Mouse (Mus musculus) MEL (cell line): ENCODE results near the gene Cyth3. TPM values are rescaled to one million over a fixed set of nuclear protein-coding genes. Genes with fewer than 3 reads are reported as not detected.

Experiments
- DNase-seq: peaks from one replicate; pipeline ENCODE4 v3.0.0; 2011; ENCODE audit warnings: low read depth, low spot score
- H3K27ac ChIP-seq: 2 replicates; pipeline ENCODE4 v1.5.1; 2012; ENCODE audit warnings: low read depth, mild to moderate bottlenecking, control low read depth, low read length, moderate library complexity; ENCODE audit not compliant: control insufficient read depth
- H3K27me3 ChIP-seq, 2 experiments: fragments of 150-350 bp in 1 of 2; sonication (generic) in 1 of 2; 2 replicates each; pipeline ENCODE4 v1.6.1; 2012; ENCODE audit warnings: low read length in 2 of 2, mild to moderate bottlenecking in 2 of 2, improper control_type of control experiment in 1 of 2, moderate library complexity in 1 of 2; ENCODE audit not compliant: insufficient read depth in 2 of 2, control insufficient read depth in 1 of 2
- H3K36me3 ChIP-seq, 2 experiments: 2 replicates each; pipeline ENCODE4 v1.6.1; 2012 to 2014; ENCODE audit warnings: low read length in 2 of 2, improper control_type of control experiment in 1 of 2, inconsistent platforms in 1 of 2, mild to moderate bottlenecking in 1 of 2; ENCODE audit not compliant: insufficient read depth in 2 of 2, control insufficient read depth in 1 of 2
- H3K4me1 ChIP-seq, 2 experiments: fragments of 150-350 bp in 1 of 2; sonication (generic) in 1 of 2; 2 replicates each; pipeline ENCODE4 v1.6.1; 2012; ENCODE audit warnings: low read length in 2 of 2, improper control_type of control experiment in 1 of 2, mild to moderate bottlenecking in 1 of 2; ENCODE audit not compliant: insufficient read depth in 2 of 2, control insufficient read depth in 1 of 2
- H3K4me3 ChIP-seq, 2 experiments: fragments of 150-350 bp in 1 of 2; sonication (generic) in 1 of 2; 2 replicates each; pipeline ENCODE4 v1.5.1; 2012; ENCODE audit warnings: low read depth in 2 of 2, low read length in 2 of 2, mild to moderate bottlenecking in 2 of 2, moderate library complexity in 2 of 2, control low read depth in 1 of 2, improper control_type of control experiment in 1 of 2; ENCODE audit not compliant: control insufficient read depth in 1 of 2, insufficient read depth in 1 of 2
- H3K79me2 ChIP-seq: 2 replicates; pipeline ENCODE4 v1.6.1; 2012; ENCODE audit warnings: mild to moderate bottlenecking, low read length, moderate library complexity; ENCODE audit not compliant: control insufficient read depth, poor library complexity, insufficient read depth
- H3K9ac ChIP-seq: 2 replicates; pipeline ENCODE4 v1.6.1; 2012; ENCODE audit warnings: low read depth, mild to moderate bottlenecking, control low read depth, low read length, moderate library complexity; ENCODE audit not compliant: control insufficient read depth, poor library complexity, severe bottlenecking
- H3K9me3 ChIP-seq: fragments of 150-350 bp; sonication (generic); replicated peaks from 2 replicates; pipeline ENCODE4 v1.6.1; 2012; ENCODE audit warnings: mild to moderate bottlenecking, low read length, improper control_type of control experiment, moderate library complexity; ENCODE audit not compliant: insufficient read depth
- CHD1 ChIP-seq: IDR thresholded peaks from 2 replicates; pipeline ENCODE4 v1.6.1; 2012; ENCODE audit warnings: low read depth, mild to moderate bottlenecking, inconsistent platforms, low read length, improper control_type of control experiment
- CTCF ChIP-seq, 3 experiments: IDR thresholded peaks in 2 of 3; conservative IDR thresholded peaks in 1 of 3; 2 replicates each; pipeline ENCODE4 v1.5.1; 2011 to 2012; ENCODE audit warnings: low read length in 3 of 3, low read depth in 2 of 3, mild to moderate bottlenecking in 2 of 3, improper control_type of control experiment in 1 of 3, inconsistent platforms in 1 of 3, mixed read lengths in 1 of 3, moderate library complexity in 1 of 3; ENCODE audit not compliant: control insufficient read depth in 1 of 3, insufficient read depth in 1 of 3, poor library complexity in 1 of 3, severe bottlenecking in 1 of 3
- ELF1 ChIP-seq: IDR thresholded peaks from 2 replicates; pipeline ENCODE4 v1.6.1; 2014; ENCODE audit warnings: low read depth, mild to moderate bottlenecking, inconsistent platforms, low read length, improper control_type of control experiment, moderate library complexity
- EP300 ChIP-seq, 2 experiments: IDR thresholded peaks; 2 replicates each; pipeline ENCODE4 v1.6.1; 2011; ENCODE audit warnings: improper control_type of control experiment in 2 of 2, low read length in 2 of 2, low read depth in 1 of 2, mild to moderate bottlenecking in 1 of 2
- ETS1 ChIP-seq: IDR thresholded peaks from 2 replicates; pipeline ENCODE4 v1.6.1; 2012; ENCODE audit warnings: low read depth, mild to moderate bottlenecking, inconsistent platforms, low read length, improper control_type of control experiment, moderate library complexity
- GATA1 ChIP-seq: IDR thresholded peaks from 2 replicates; pipeline ENCODE4 v1.6.1; 2011; ENCODE audit warnings: low read depth, low read length, improper control_type of control experiment
- KAT2A ChIP-seq: conservative IDR thresholded peaks from 2 replicates; pipeline ENCODE4 v1.6.1; 2012; ENCODE audit warnings: low read depth, low read length, improper control_type of control experiment, inconsistent platforms
- MAFK ChIP-seq: IDR thresholded peaks from 2 replicates; pipeline ENCODE4 v1.6.1; 2011; ENCODE audit warnings: low read depth, mild to moderate bottlenecking, low read length, improper control_type of control experiment, borderline replicate concordance
- MAX ChIP-seq: IDR thresholded peaks from 2 replicates; pipeline ENCODE4 v1.6.1; 2011; ENCODE audit warnings: low read length, improper control_type of control experiment
- MAZ ChIP-seq: IDR thresholded peaks from 2 replicates; pipeline ENCODE4 v1.6.1; 2012; ENCODE audit warnings: low read depth, mild to moderate bottlenecking, inconsistent platforms, low read length, improper control_type of control experiment
- MEF2A ChIP-seq: IDR thresholded peaks from 2 replicates; pipeline ENCODE4 v1.6.1; 2014; ENCODE audit warnings: low read depth, mild to moderate bottlenecking, inconsistent platforms, low read length, improper control_type of control experiment; ENCODE audit not compliant: poor library complexity, insufficient replicate concordance, severe bottlenecking; ENCODE audit errors: extremely low read depth
- MXI1 ChIP-seq: IDR thresholded peaks from 2 replicates; pipeline ENCODE4 v1.6.1; 2011; ENCODE audit warnings: mild to moderate bottlenecking, low read depth, low read length, improper control_type of control experiment
- MYC ChIP-seq: IDR thresholded peaks from 2 replicates; pipeline ENCODE4 v1.6.1; 2011; ENCODE audit warnings: low read depth, mild to moderate bottlenecking, low read length, improper control_type of control experiment, moderate library complexity
- RAD21 ChIP-seq: IDR thresholded peaks from 2 replicates; pipeline ENCODE4 v1.6.1; 2011; ENCODE audit warnings: mild to moderate bottlenecking, low read depth, low read length, improper control_type of control experiment
- SIN3A ChIP-seq: IDR thresholded peaks from 2 replicates; pipeline ENCODE4 v1.6.1; 2012; ENCODE audit warnings: low read length, improper control_type of control experiment, inconsistent platforms
- SMC3 ChIP-seq: IDR thresholded peaks from 2 replicates; pipeline ENCODE4 v1.6.1; 2011; ENCODE audit warnings: low read depth, low read length, improper control_type of control experiment
- USF1 ChIP-seq: IDR thresholded peaks from 2 replicates; pipeline ENCODE4 v1.6.1; 2014; ENCODE audit warnings: low read depth, mild to moderate bottlenecking, inconsistent platforms, low read length, improper control_type of control experiment, moderate library complexity
- polyA plus RNA-seq, 2 experiments: library from polyadenylated mRNA; stranded (reverse) in 1 of 2; unstranded in 1 of 2; fragments of >175 nt in 1 of 2; fragments of >200 nt in 1 of 2; gene quantifications; 2 replicates each; pipeline versions ENCODE4 v1.2.1 to v1.2.4; 2012; ENCODE audit warnings: low replicate concordance in 2 of 2, low read depth in 1 of 2; ENCODE audit not compliant: insufficient read length in 2 of 2, insufficient read depth in 1 of 2, missing spikeins in 1 of 2
- total RNA-seq: library from RNA; depleted of rRNA; stranded (reverse); fragments of 300-350 nt; gene quantifications from 2 replicates; pipeline ENCODE4 v1.2.3, GENCODE M21; 2012

Gene Cyth3
- total and polyA plus RNA-seq, 3 experiments: 41.1 to 44.9 TPM; not detected in 1

DNA sequence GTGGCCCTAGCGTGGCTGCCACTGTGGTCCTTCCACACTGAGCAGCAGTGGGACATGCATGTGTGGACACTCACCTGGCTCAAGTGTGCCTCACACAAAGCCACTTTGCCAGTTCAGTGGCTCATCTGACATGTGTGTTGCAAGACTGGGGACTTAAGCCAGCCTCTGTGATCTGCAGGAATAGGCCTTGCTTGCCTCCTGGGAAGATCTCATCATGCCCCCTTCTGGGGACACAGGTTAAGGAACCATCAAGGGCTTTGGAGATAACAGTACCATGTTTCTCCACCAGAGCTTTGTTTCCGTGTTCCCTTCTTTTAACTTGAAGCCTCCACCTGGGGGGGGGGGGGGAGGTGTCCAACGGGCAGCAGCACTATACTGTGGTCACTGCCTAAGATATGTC is 74.1 kb downstream of the Cyth3 start:
- peak; percentile 51 for DNase-seq
- no peaks in the 10 kb centered on the region for H3K27me3 ChIP-seq
- no peaks in the 10 kb centered on the region for H3K9me3 ChIP-seq
- H3K79me2 ChIP-seq: no peaks in the 10 kb centered on the region
- no peak overlapping the region for H3K27ac ChIP-seq
- H3K36me3 ChIP-seq: peaks cover 0 to 3% of the 10 kb centered on the region in 2 experiments; a peak in 2 of 4 replicates
- H3K9ac ChIP-seq: no peak overlapping the region
- TF ChIP-seq SMC3 (peak; percentile 59), RAD21 (peak; percentile 19), CTCF (IDR thresholded peaks at IDR 0.05 in 2 of 3, conservative IDR thresholded peaks at IDR 0.05 in 1 of 3; ENCODE audit: control insufficient read depth in 1 of 3, insufficient read depth in 1 of 3, low read depth in 2 of 3, low read length in 3 of 3, poor library complexity in 1 of 3, severe bottlenecking in 1 of 3) (peak in 2 of 3 experiments; percentile 9 to 48; a peak in 3 of 6 replicates), MAFK (no peak)
- H3K4me3 ChIP-seq: no peak overlapping the region
- peaks cover 3 to 8% of the 10 kb centered on the region in 2 experiments; a peak in 2 of 4 replicates for H3K4me1 ChIP-seq

DNA sequence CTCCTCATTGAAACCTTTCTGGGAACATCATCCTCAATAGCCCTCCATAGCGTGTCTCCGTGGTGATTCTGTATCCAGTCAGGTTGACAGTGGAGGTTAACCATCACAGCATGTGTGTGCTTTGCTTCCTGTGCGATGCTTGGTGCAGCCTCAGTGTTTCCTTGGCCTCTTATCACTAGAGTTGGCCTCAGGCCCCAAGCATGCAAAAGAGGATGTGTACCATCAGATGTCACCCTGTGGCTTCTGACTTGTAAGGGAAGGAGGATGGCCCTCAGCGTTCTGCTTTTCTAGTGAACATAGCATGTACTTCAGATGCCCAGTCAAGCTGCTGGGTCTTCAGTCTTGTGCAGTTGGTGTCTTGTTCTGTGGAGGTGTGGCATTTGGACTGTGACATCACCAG is 76.2 kb downstream of the Cyth3 start:
- H3K4me1 ChIP-seq: peaks cover 3 to 8% of the 10 kb centered on the region in 2 experiments; a peak in 2 of 4 replicates
- no peaks in the 10 kb centered on the region for H3K27me3 ChIP-seq
- H3K4me3 ChIP-seq: no peak overlapping the region
- H3K27ac ChIP-seq: no peak overlapping the region
- H3K36me3 ChIP-seq: peaks cover 3 to 4% of the 10 kb centered on the region in 2 experiments; a peak in 2 of 4 replicates
- peak; percentile 87 for DNase-seq
- no peak overlapping the region for H3K9ac ChIP-seq
- no peaks in the 10 kb centered on the region for H3K9me3 ChIP-seq
- no peaks in the 10 kb centered on the region for H3K79me2 ChIP-seq
- TF ChIP-seq MYC: peak; percentile 70; the same call in 1 of the 2 replicates
- peak; percentile 25; the same call in 1 of the 2 replicates for TF ChIP-seq ETS1
- TF ChIP-seq MAX: peak; percentile 63
- peak; percentile 75 for TF ChIP-seq SIN3A
- no peak for TF ChIP-seq KAT2A
- no peak for TF ChIP-seq MEF2A
- TF ChIP-seq CTCF (IDR thresholded peaks at IDR 0.05 in 2 of 3, conservative IDR thresholded peaks at IDR 0.05 in 1 of 3; ENCODE audit: control insufficient read depth in 1 of 3, insufficient read depth in 1 of 3, low read depth in 2 of 3, low read length in 3 of 3, poor library complexity in 1 of 3, severe bottlenecking in 1 of 3): peak in 1 of 3 experiments; percentile 12; a peak in 1 of 6 replicates
- TF ChIP-seq USF1: no peak
- TF ChIP-seq CHD1: no peak
- 0 out of 2 replicates have a peak, but pooled peaks have one; percentile 48 for TF ChIP-seq GATA1
- TF ChIP-seq SMC3: peak; percentile 36
- no peak for TF ChIP-seq MAZ
- peak; percentile 77 for TF ChIP-seq MXI1
- 0 out of 2 replicates have a peak, but pooled peaks have one; percentile 17 for TF ChIP-seq ELF1
- TF ChIP-seq EP300 (IDR thresholded peaks at IDR 0.05; ENCODE audit: low read depth in 1 of 2, low read length in 2 of 2): peak; percentile 24 to 50; a peak in 3 of 4 replicates
